Mouse (Mus musculus): ENCODE results near the gene 4930404H24Rik. TPM values are rescaled to one million over a fixed set of nuclear protein-coding genes. Genes with fewer than 3 reads are reported as not detected.

4930404H24Rik gene
- polyA plus RNA-seq, 1 experiment from 2014 or later, result not detected

DNA sequence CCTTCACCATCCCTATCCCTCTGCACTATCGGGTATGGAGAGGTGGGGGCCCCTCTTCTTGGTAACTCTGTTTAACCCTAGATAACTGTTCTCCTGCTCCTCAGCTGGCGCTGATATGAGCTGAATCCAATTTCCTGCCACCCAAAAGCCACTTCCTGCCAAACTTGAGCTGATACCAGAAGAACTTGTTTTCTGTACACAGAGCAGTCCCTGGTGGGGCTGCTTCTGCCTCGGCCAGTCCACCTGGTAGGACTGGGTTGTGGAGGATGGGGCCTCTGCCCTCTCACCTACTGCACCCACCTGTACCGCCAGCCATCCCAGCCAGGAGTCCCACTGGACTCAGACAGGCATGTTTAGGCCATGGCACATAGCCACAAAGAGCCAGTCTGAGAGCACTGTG is 3.2 kb downstream of the 4930404H24Rik start:
- 94% methylated on average over 4 of the region's 4 CpGs for WGBS
- ATAC-seq, result no peak
- no peak overlapping the region for H3K27ac ChIP-seq (ENCODE audit: low read depth, low read length)

DNA sequence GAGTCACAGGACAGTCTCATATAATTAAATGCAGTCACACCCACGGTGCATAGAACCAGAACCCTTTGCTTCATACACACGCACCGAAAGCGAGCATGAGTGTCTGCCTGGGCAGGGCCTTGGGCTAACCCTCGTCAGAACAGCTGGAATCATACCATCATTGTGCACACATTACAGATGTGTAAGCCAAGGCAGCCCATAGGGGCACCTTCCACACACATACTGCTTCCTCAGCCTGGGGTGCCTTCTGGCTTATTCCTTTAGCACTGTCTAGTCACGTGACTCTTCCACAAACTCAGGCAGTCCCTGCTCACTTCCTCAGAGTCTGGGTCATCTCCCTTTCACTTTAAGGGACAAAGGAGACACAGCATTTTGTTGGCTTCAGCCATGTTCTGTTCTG is 3.7 kb downstream of the 4930404H24Rik start:
- Histone ChIP-seq H3K4me3 (ENCODE audit: low read depth, low read length) (no peak overlapping the region), H3K4me1 (ENCODE audit: control insufficient read depth, insufficient read depth, low read length) (peaks cover 46% of the 10 kb centered on the region), H3K36me3 (ENCODE audit: control insufficient read depth, insufficient read depth, low read length) (no peaks in the 10 kb centered on the region), H3K27ac (ENCODE audit: low read depth, low read length) (peak overlapping the region; percentile 75), H3K27me3 (replicated peaks; ENCODE audit: control insufficient read depth, insufficient read depth, low read length) (no peaks in the 10 kb centered on the region), H3K9me3 (replicated peaks; ENCODE audit: control insufficient read depth, low read length) (no peaks in the 10 kb centered on the region), H3K9ac (ENCODE audit: low read length) (no peak overlapping the region), H3K4me2 (ENCODE audit: low read length) (no peak overlapping the region)
- 79% methylated on average over 6 of the region's 6 CpGs for WGBS
- DNase-seq (ENCODE audit: low spot score), result no peak
- ATAC-seq, result no peak

More for the DNA sequence above, 3.2 kb downstream of the 4930404H24Rik start:
- H3K9ac ChIP-seq (ENCODE audit: low read length), result no peak overlapping the region
- no peaks in the 10 kb centered on the region for H3K27me3 ChIP-seq (replicated peaks; ENCODE audit: control insufficient read depth, insufficient read depth, low read length)
- H3K4me1 ChIP-seq (ENCODE audit: control insufficient read depth, insufficient read depth, low read length), result peaks cover 51% of the 10 kb centered on the region
- H3K4me3 ChIP-seq (ENCODE audit: low read depth, low read length), result no peak overlapping the region
- DNase-seq (ENCODE audit: low spot score), result no peak
- no peak overlapping the region for H3K4me2 ChIP-seq (ENCODE audit: low read length)
- H3K9me3 ChIP-seq (replicated peaks; ENCODE audit: control insufficient read depth, low read length), result no peaks in the 10 kb centered on the region
- no peaks in the 10 kb centered on the region for H3K36me3 ChIP-seq (ENCODE audit: control insufficient read depth, insufficient read depth, low read length)

DNA sequence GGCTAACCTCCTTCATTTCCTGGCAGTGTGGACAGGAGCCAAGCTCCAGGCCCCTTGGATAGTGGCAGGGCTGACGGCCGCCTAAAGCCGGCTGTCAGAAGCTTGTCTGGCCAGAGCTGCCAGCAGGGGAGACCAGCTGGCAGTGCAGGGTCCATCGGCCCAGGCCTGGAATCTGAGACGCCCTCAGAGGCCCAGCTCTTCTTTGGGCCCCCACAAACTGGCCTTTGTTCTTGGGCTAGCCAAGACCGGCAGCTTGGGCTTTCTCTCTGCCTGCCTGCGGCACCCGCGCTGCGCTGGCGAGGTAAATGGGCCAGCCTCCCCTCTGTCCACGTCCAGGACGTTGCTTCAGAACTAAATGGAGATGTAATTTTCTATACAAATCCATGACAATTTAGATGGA is 4.3 kb downstream of the 4930404H24Rik start:
- Histone ChIP-seq H3K9me3 (replicated peaks; ENCODE audit: control insufficient read depth, low read length) (no peaks in the 10 kb centered on the region), H3K27ac (ENCODE audit: low read depth, low read length) (peak overlapping the region; percentile 75), H3K4me3 (ENCODE audit: low read depth, low read length) (no peak overlapping the region), H3K9ac (ENCODE audit: low read length) (peak overlapping the region; percentile 37; the same call in 1 of the 2 replicates), H3K4me2 (ENCODE audit: low read length) (0 out of 2 replicates have a peak overlapping the region, but pooled peaks have one; percentile 3), H3K36me3 (ENCODE audit: control insufficient read depth, insufficient read depth, low read length) (no peaks in the 10 kb centered on the region), H3K4me1 (ENCODE audit: control insufficient read depth, insufficient read depth, low read length) (peaks cover 40% of the 10 kb centered on the region), H3K27me3 (replicated peaks; ENCODE audit: control insufficient read depth, insufficient read depth, low read length) (no peaks in the 10 kb centered on the region)
- DNase-seq (ENCODE audit: low spot score), result peak; percentile 82
- ATAC-seq, result peak; percentile 43
- 5% methylated on average over 13 of the region's 13 CpGs for WGBS

DNA sequence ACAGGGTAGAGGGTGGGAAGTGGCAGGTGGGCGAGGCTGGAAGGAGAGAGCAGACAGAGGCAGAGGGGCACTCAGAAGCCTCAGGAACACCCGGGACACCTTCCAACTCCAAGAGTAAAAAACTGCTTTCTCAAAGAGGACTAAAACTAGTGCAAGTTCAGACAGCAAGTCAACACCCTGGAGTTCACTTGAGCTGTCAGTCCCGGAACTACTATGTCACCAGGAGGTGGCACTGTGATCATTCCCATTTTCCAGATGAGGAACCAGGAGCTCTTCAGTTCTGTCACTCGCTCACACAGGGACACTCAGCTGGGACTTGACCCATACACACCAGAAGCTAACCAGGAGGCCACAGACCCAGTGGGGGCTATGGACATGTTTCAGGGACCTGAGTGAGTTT is 6.6 kb downstream of the 4930404H24Rik start:
- no peak overlapping the region for H3K4me2 ChIP-seq (ENCODE audit: low read length)
- no peaks in the 10 kb centered on the region for H3K9me3 ChIP-seq (replicated peaks; ENCODE audit: control insufficient read depth, low read length)
- H3K9ac ChIP-seq (ENCODE audit: low read length), result no peak overlapping the region
- DNase-seq (ENCODE audit: low spot score) (no peak), ATAC-seq (no peak)
- peaks cover 25% of the 10 kb centered on the region for H3K4me1 ChIP-seq (ENCODE audit: control insufficient read depth, insufficient read depth, low read length)
- 57% methylated on average over 4 of the region's 4 CpGs for WGBS
- H3K27ac ChIP-seq (ENCODE audit: low read depth, low read length), result no peak overlapping the region
- no peak overlapping the region for H3K4me3 ChIP-seq (ENCODE audit: low read depth, low read length)
- H3K36me3 ChIP-seq (ENCODE audit: control insufficient read depth, insufficient read depth, low read length), result no peaks in the 10 kb centered on the region
- H3K27me3 ChIP-seq (replicated peaks; ENCODE audit: control insufficient read depth, insufficient read depth, low read length), result no peaks in the 10 kb centered on the region

DNA sequence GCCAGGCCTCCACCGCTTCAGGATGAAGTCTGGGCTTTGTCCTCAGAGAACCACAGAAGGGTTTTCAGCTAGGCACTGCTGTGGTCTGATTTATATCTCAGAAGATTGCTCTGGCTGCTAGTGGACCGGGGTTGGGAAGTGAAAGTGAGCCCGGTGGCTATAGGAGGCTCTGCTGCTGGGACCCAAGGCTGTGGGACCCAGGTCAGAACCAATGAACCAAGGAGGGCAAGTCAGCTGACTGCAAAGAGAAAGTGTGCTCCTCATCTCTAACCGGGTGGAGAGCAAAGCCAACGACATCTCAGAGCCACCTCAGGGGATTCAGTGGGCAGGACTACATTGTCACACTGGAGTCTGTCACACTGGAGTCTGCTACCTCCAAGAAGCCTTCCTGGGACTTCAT is 13.8 kb downstream of the 4930404H24Rik start:
- ATAC-seq, result no peak
- no peak overlapping the region for H3K27ac ChIP-seq (ENCODE audit: low read depth, low read length)
- 93% methylated on average over 5 of the region's 5 CpGs for WGBS

DNA sequence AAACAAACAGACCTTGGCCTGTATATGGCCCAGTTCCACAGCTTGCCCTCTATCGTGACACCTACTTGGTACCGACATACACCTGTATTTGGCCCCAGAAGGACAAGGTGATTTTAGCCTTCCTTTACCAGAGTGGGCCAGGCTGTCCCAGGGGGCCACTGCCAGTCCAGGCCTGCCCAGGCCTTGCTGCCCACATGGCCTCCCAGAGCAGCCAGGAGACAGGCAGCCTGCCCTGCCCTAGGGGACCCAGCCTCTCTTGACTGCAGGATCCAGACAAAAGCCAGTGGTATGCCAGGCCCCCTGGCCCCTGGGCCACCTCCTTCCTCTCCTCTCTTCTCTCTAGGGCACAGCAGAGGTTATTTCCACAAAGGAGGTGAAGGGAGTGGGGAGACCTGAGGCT is 15.4 kb downstream of the 4930404H24Rik start:
- Histone ChIP-seq H3K27me3 (replicated peaks; ENCODE audit: control insufficient read depth, insufficient read depth, low read length) (no peaks in the 10 kb centered on the region), H3K4me3 (ENCODE audit: low read depth, low read length) (no peak overlapping the region), H3K4me1 (ENCODE audit: control insufficient read depth, insufficient read depth, low read length) (peaks cover 22% of the 10 kb centered on the region), H3K36me3 (ENCODE audit: control insufficient read depth, insufficient read depth, low read length) (no peaks in the 10 kb centered on the region), H3K9ac (ENCODE audit: low read length) (no peak overlapping the region), H3K9me3 (replicated peaks; ENCODE audit: control insufficient read depth, low read length) (no peaks in the 10 kb centered on the region), H3K27ac (ENCODE audit: low read depth, low read length) (no peak overlapping the region), H3K4me2 (ENCODE audit: low read length) (no peak overlapping the region)
- ATAC-seq (no peak), DNase-seq (ENCODE audit: low spot score) (no peak)
- 91% methylated on average over 2 of the region's 2 CpGs for WGBS

More for the DNA sequence above, 13.8 kb downstream of the 4930404H24Rik start:
- Histone ChIP-seq H3K4me2 (ENCODE audit: low read length) (no peak overlapping the region), H3K36me3 (ENCODE audit: control insufficient read depth, insufficient read depth, low read length) (no peaks in the 10 kb centered on the region), H3K27me3 (replicated peaks; ENCODE audit: control insufficient read depth, insufficient read depth, low read length) (no peaks in the 10 kb centered on the region), H3K9me3 (replicated peaks; ENCODE audit: control insufficient read depth, low read length) (no peaks in the 10 kb centered on the region), H3K4me3 (ENCODE audit: low read depth, low read length) (no peak overlapping the region), H3K4me1 (ENCODE audit: control insufficient read depth, insufficient read depth, low read length) (peaks cover 13% of the 10 kb centered on the region), H3K9ac (ENCODE audit: low read length) (no peak overlapping the region)
- DNase-seq (ENCODE audit: low spot score), result no peak

DNA sequence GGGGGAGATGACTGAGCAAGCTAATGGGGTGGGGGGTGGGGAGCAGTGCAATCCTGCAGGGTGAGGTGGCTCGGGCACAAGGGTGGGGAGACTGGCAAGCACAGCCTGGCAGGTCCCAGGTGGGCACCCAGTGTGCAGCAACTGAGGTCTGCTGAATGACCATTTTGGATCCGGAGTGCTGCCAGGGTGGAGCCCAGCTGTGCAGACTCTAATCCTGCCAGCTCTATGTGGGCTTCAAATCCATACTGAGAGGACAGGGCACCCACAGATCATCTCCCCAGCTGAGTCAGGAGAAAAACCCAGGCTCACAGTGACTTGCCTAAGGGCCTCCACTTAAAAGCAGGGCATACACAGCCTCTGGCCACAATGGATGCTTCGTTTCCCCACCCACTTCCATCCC is 15.8 kb downstream of the 4930404H24Rik start:
- no peak overlapping the region for H3K4me3 ChIP-seq (ENCODE audit: low read depth, low read length)
- H3K27ac ChIP-seq (ENCODE audit: low read depth, low read length), result no peak overlapping the region
- no peaks in the 10 kb centered on the region for H3K27me3 ChIP-seq (replicated peaks; ENCODE audit: control insufficient read depth, insufficient read depth, low read length)
- no peak for DNase-seq (ENCODE audit: low spot score)
- no peaks in the 10 kb centered on the region for H3K36me3 ChIP-seq (ENCODE audit: control insufficient read depth, insufficient read depth, low read length)
- no peaks in the 10 kb centered on the region for H3K9me3 ChIP-seq (replicated peaks; ENCODE audit: control insufficient read depth, low read length)
- H3K9ac ChIP-seq (ENCODE audit: low read length), result no peak overlapping the region
- no peak overlapping the region for H3K4me2 ChIP-seq (ENCODE audit: low read length)
- 61% methylated on average over 3 of the region's 3 CpGs for WGBS
- peaks cover 22% of the 10 kb centered on the region for H3K4me1 ChIP-seq (ENCODE audit: control insufficient read depth, insufficient read depth, low read length)
- ATAC-seq, result no peak

DNA sequence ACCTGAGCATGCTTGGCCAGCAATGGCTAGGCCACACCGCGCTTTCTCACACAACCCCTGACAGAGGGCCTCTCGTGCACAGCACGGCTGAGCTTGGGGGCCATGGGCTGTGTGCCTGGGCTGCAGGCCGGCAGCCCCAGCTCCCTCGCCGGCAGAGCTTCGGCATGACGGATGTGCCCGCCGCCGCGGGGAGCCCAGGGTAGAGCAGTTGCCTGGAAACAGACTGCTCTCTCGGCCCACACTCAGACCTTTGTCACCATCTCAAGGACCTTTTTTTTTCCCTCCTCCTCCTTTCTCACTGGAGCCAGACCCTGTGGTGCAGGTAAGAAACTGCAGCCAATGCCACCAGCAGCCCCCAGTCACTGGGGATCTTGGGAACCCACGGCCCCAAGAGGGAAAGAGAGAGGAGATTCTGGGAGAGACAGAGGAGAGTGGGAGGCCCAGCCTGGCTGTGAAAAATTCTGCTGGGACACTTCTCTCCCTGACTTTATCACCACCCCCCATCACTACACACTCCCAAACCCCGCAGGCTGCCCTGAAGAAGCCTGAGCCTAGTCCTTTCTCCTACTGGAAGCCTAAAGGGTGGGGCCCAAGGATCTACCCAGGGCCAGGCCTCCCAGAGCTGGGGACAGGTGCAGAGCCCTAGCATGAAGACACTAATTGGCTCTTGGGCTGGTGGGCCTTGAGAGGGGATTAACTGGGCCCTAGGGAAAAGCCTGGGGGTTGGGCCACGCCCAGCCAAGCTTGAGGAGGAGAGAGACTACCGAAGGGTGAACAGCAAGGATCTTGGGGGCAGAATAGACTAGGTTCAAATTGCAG is 16.8 kb downstream of the 4930404H24Rik start:
- H3K4me1 ChIP-seq (ENCODE audit: control insufficient read depth, insufficient read depth, low read length), result peaks cover 22% of the 10 kb centered on the region

DNA sequence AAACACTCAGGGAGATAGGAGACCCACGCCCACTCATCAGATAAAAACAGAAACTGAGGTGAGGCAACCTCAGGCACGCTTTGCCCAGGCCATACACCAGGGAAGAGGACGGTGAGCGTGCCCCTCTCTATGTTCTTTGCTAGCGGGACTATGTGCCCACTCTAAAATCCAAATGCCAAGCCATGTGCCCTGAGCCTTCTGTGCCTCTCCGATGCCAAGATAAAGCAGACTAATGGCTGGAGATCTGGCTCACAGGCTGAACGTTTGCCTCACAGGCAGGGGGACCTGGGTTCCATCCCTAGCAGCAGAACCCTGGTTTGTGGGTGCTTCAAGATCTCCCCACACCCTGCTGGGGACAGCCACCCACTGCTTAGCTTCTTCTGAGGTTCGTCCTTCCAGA is 17.5 kb downstream of the 4930404H24Rik start:
- Histone ChIP-seq H3K27me3 (replicated peaks; ENCODE audit: control insufficient read depth, insufficient read depth, low read length) (no peaks in the 10 kb centered on the region), H3K9me3 (replicated peaks; ENCODE audit: control insufficient read depth, low read length) (no peaks in the 10 kb centered on the region), H3K4me2 (ENCODE audit: low read length) (no peak overlapping the region), H3K4me3 (ENCODE audit: low read depth, low read length) (no peak overlapping the region), H3K4me1 (ENCODE audit: control insufficient read depth, insufficient read depth, low read length) (peaks cover 22% of the 10 kb centered on the region), H3K9ac (ENCODE audit: low read length) (no peak overlapping the region), H3K36me3 (ENCODE audit: control insufficient read depth, insufficient read depth, low read length) (no peaks in the 10 kb centered on the region), H3K27ac (ENCODE audit: low read depth, low read length) (peak overlapping the region; percentile 54; the same call in 1 of the 2 replicates)
- ATAC-seq (no peak), DNase-seq (ENCODE audit: low spot score) (no peak)
- 68% methylated on average over 8 of the region's 8 CpGs for WGBS

More for the DNA sequence above, 16.8 kb downstream of the 4930404H24Rik start:
- 7% methylated on average over 18 of the region's 18 CpGs for WGBS
- H3K9me3 ChIP-seq (replicated peaks; ENCODE audit: control insufficient read depth, low read length), result no peaks in the 10 kb centered on the region
- H3K9ac ChIP-seq (ENCODE audit: low read length), result peak overlapping the region; percentile 43; the same call in 1 of the 2 replicates
- no peaks in the 10 kb centered on the region for H3K27me3 ChIP-seq (replicated peaks; ENCODE audit: control insufficient read depth, insufficient read depth, low read length)
- H3K4me2 ChIP-seq (ENCODE audit: low read length), result peak overlapping the region; percentile 20; the same call in 1 of the 2 replicates
- ATAC-seq (peak; percentile 59), DNase-seq (ENCODE audit: low spot score) (peak; percentile 56)
- peak overlapping the region; percentile 54; the same call in 1 of the 2 replicates for H3K27ac ChIP-seq (ENCODE audit: low read depth, low read length)
- no peaks in the 10 kb centered on the region for H3K36me3 ChIP-seq (ENCODE audit: control insufficient read depth, insufficient read depth, low read length)
- H3K4me3 ChIP-seq (ENCODE audit: low read depth, low read length), result no peak overlapping the region
